Mouse (Mus musculus) hematopoietic multipotent progenitor cell, adult 10-12 weeks (in vitro differentiated cells): ENCODE data around the gene Rpl18. TPM values are rescaled to one million over a fixed set of nuclear protein-coding genes. Genes with fewer than 3 reads are reported as not detected.

Experiments used
- polyA plus RNA-seq: library from polyadenylated mRNA; stranded (reverse); fragments of >175 nt; gene quantifications from 2 replicates; pipeline ENCODE4 v1.2.3, GENCODE M21; 2012; ENCODE audit warnings: low replicate concordance

Gene Rpl18
- 7,990 and 13,125 TPM in 2 replicates for polyA plus RNA-seq

DNA sequence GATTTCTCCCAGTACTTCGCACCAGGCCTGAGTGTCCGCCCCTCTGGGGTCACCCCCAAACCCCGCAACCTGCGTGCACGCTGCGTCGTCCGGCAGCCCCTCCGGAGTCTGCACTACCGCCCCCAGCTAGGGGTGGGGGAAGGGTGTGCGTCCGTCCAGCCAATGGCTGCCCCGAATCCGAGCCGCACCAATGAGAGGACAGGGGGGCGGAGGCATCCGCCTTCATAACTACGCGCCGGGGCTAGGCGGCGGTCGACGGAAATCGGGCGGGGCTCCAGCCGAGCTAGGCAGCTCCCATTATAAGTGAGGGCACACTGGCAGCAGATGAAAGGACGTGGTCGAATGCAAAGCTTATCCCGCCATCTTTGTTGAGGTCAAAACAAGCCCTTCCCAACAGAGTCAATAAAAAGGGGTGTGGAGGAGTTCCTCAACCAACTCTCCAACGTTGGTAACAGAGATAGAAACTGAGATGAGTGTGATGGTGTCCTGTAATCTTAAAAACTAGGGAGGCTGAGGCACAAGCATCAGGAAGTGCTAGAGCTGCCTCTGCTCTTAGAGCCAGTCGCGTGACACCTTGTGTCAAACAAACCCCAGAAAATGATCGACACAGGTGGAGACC is at the start of gene Rpl18:
Gene Rpl18 (plus strand): TSS at position 368 of the 619 bp plus-strand sequence.

DNA sequence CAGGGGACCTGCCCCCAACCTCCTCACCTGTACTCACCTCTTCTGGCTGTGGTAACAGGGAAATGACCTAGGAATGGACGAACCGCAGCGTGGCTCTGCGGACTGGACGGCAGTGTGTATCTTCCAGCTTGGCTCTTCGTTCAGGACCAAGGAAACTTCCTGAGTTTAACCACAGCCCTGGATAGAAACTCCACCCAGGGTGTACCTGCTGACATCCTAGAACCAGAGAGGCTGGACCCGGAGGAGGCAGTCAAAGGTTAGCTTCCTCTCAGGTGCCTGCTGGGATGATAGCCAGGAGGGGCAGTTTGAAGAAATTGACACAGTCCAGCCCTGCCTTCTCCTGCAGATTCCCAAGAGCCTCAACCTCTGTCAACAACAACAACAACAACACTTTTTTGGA is 49.1 kb upstream of the Rpl18 start, which contains the start of gene Fut2:
Gene Fut2 (minus strand): TSS at position 234 of the 400 bp plus-strand sequence.

GRCm38 (mm10) chr7:45683396-45684050 is 31.7 kb upstream of the Rpl18 start, which contains the start of gene Ntn5:
Ntn5 (plus strand) TSS chr7:45684022.

DNA sequence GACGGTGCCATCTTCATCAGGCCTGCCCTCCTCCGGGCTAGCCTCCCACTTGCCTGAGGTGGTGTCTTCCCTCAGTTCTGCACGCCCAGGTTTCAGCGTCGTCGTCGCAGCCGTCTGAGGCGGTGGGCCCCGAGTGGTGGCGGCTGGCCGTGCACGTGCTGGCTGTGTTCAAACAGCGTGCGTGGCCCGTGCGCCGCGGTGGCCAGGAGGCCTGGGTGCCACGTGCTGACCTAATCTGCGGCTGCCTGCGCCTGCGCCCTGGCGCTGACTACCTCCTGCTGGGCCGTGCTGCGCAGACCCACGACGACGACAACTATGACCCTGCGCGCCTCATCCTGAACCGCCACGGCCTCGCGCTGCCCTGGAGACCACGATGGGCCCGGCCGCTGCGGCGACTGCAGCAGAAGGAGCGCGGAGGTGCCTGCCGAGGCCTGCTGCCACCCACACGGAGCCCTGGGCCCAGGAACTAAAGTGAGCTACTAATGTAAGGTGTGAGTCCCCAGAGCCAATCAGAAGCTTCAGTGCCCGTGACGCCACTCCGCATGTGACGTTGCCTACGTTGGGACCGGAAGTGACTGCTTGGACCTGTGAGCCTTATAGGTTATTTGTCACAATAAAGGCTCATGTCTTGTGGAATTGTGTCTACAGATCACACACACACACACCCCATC is 21.2 kb upstream of the Rpl18 start, which contains the start of gene Sec1:
Gene Sec1 (minus strand): TSS at position 482 of the 671 bp plus-strand sequence.

DNA sequence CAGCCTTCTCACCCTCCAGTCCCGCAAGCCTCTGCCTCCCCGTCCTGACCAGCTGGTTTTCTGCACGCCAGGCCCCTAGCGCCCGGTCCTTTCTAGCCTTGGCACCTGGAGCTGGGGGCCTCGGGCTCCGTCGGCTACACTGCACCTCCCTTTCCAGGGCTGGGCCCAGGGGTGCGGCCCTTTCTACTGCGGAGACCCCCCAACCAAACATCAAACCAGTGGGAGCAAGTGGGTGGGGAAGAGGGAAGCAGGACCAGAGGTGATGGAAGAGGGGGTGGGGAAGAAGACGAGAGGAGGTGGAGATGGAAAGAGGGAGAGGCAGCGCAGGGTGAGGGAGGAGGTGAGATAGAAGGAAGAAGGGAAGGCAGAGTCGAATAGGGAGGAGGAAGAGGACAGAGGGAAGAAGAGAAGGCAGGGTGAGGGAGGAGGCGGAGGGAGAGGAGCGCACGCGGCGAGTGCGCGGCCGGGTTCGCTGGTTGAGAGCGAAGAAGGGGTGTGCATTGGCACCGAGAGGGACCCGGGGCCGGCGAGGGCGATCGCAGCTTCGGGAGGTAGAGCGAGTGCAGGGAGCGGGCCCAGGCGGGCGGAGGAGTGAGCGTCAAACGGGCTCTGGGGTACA is 15.6 kb upstream of the Rpl18 start, which contains the start of gene Car11:
Gene Car11 (plus strand): TSS at position 321 of the 619 bp plus-strand sequence.

GRCm38 (mm10) chr7:45704730-45705442 is 10.4 kb upstream of the Rpl18 start, which contains the start of gene Dbp:
Dbp (plus strand) TSS chr7:45705088.

DNA sequence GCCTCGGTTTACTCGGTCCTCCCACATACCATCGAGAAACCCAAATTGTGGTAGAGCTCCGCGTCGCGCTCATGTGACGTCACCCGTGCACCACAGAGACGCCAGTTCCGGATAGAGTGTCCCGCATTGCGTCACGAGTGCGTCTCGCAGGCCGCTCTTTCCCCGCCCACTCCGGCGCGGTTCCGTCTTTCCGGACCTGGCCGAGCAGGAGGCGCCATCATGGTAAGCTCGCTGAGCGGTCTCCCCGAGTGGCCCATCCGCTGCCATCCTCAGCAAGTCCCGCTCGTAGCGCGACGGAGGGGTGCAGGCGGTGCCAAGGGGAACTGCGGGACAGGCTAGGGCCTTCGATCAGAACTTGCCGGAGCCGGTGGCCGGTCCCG is 2.7 kb downstream of the Rpl18 start, which contains the start of gene Sphk2:
Gene Sphk2 (minus strand): TSS at position 85 of the 380 bp plus-strand sequence.

DNA sequence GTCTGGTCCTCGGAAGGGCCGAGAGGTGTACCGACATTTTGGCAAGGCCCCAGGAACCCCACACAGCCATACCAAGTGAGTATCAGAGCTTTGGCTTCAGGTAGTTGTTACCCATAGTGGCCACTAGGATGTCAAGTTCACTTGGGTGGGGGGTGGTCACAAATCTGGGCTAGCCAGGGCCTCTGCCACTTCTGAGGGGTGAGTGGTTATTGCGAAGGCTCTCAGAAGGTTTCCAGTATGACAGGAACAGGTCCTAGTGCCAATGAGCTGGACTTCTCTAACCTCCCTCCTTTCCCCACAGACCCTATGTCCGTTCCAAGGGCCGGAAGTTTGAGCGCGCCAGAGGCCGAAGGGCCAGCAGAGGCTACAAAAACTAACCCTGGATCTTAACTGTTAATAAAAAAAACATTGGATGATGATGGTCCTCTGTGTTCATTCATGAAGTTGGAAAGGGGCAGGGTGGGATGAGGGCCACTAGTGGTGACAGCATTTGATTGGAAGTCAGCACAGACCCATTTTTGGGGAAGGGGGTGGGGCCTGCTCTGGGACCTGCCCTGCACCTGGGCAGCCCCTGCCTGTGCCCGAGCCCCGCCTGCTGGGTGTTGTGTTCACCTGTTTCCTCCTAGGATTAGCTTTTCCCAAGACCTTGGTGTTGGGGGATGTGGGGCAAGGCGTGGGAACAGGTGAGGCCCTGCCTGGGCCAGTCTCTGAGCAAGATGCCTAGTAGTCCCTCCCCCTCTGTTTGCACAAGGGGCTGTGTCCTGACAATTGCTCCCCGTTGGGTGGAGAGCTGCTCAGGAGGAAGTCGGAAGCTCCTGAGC is 5.4 kb downstream of the Rpl18 start, which contains the start of gene Fam83e:
Gene Fam83e (plus strand): TSS at position 800 of the 821 bp plus-strand sequence.

GRCm38 (mm10) chr7:45725713-45726112 is 10.5 kb downstream of the Rpl18 start, which contains the start of gene Spaca4:
Spaca4 (minus strand) TSS chr7:45725813.

Other genes starting within 250 kb of the Rpl18 start
- gene Bax, start 248.6 kb upstream of the Rpl18 start, polyA plus RNA-seq, result 173 and 185 TPM in 2 replicates
- not detected in 2 replicates for gene Tulp2, start 233.6 kb upstream of the Rpl18 start, polyA plus RNA-seq
- not detected in 2 replicates for gene Gm45808, start 228.6 kb upstream of the Rpl18 start, polyA plus RNA-seq
- gene Dhdh, start 226.7 kb upstream of the Rpl18 start, polyA plus RNA-seq, result 0.81 and 2.1 TPM in 2 replicates
- gene Nucb1, start 205.1 kb upstream of the Rpl18 start, polyA plus RNA-seq, result 224 and 245 TPM in 2 replicates
- 60.5 and 214 TPM in 2 replicates for gene Ppp1r15a, start 189.2 kb upstream of the Rpl18 start, polyA plus RNA-seq
- 0.77 and 1.2 TPM in 2 replicates for gene Plekha4, start 189.1 kb upstream of the Rpl18 start, polyA plus RNA-seq
- gene Hsd17b14, start 160.6 kb upstream of the Rpl18 start, polyA plus RNA-seq, result 0.28 and 0.90 TPM in 2 replicates
- 14.0 and 38.4 TPM in 2 replicates for gene Bcat2, start 145.3 kb upstream of the Rpl18 start, polyA plus RNA-seq
- 0.17 TPM in 1 of 2 replicates, not detected in the other for gene Fgf21, start 100.0 kb upstream of the Rpl18 start, polyA plus RNA-seq
- 0.18 and 0.93 TPM in 2 replicates for gene Fut1, start 98.2 kb upstream of the Rpl18 start, polyA plus RNA-seq
- gene Izumo1, start 93.6 kb upstream of the Rpl18 start, polyA plus RNA-seq, result 0.25 and 0.31 TPM in 2 replicates
- 3.0 and 3.6 TPM in 2 replicates for gene Rasip1, start 88.0 kb upstream of the Rpl18 start, polyA plus RNA-seq
- 0.20 and 0.42 TPM in 2 replicates for gene Mamstr, start 75.5 kb upstream of the Rpl18 start, polyA plus RNA-seq
- gene Fut2, start 49.1 kb upstream of the Rpl18 start, polyA plus RNA-seq, result not detected in 2 replicates
- 1.4 and 3.5 TPM in 2 replicates for gene Ntn5, start 31.4 kb upstream of the Rpl18 start, polyA plus RNA-seq
- gene Sec1, start 21.1 kb upstream of the Rpl18 start, polyA plus RNA-seq, result 0.18 and 0.44 TPM in 2 replicates
- gene Car11, start 15.6 kb upstream of the Rpl18 start, polyA plus RNA-seq, result 1.5 and 3.9 TPM in 2 replicates
- gene Dbp, start 10.4 kb upstream of the Rpl18 start, polyA plus RNA-seq, result 18.0 and 48.2 TPM in 2 replicates
- 102 and 136 TPM in 2 replicates for gene Sphk2, start 2.5 kb downstream of the Rpl18 start, polyA plus RNA-seq
- 0.07 and 0.22 TPM in 2 replicates for gene Fam83e, start 5.8 kb downstream of the Rpl18 start, polyA plus RNA-seq
- not detected in 2 replicates for gene Spaca4, start 10.4 kb downstream of the Rpl18 start, polyA plus RNA-seq
- gene Lmtk3, start 68.3 kb downstream of the Rpl18 start, polyA plus RNA-seq, result 0.64 and 3.0 TPM in 2 replicates
- gene Sult2b1, start 69.2 kb downstream of the Rpl18 start, polyA plus RNA-seq, result 0.58 TPM in 1 of 2 replicates, not detected in the other
- gene Cyth2, start 99.1 kb downstream of the Rpl18 start, polyA plus RNA-seq, result 74.7 and 269 TPM in 2 replicates
- 0.83 and 0.94 TPM in 2 replicates for gene Kcnj14, start 109.3 kb downstream of the Rpl18 start, polyA plus RNA-seq
- 20.9 and 22.6 TPM in 2 replicates for gene Grwd1, start 115.5 kb downstream of the Rpl18 start, polyA plus RNA-seq
- 299 and 848 TPM in 2 replicates for gene Kdelr1, start 157.3 kb downstream of the Rpl18 start, polyA plus RNA-seq
- 0.46 and 1.9 TPM in 2 replicates for gene Grin2d, start 162.9 kb downstream of the Rpl18 start, polyA plus RNA-seq
- 0.35 and 1.5 TPM in 2 replicates for gene Syngr4, start 181.3 kb downstream of the Rpl18 start, polyA plus RNA-seq
- 27.4 and 28.4 TPM in 2 replicates for gene Tmem143, start 181.5 kb downstream of the Rpl18 start, polyA plus RNA-seq
- 151 and 256 TPM in 2 replicates for gene Emp3, start 205.9 kb downstream of the Rpl18 start, polyA plus RNA-seq
- gene Ccdc114, start 208.6 kb downstream of the Rpl18 start, polyA plus RNA-seq, result 3.1 TPM in 2 replicates